Mouse (Mus musculus): Measurements from ENCODE around the gene Msrb3. TPM values are rescaled to one million over a fixed set of nuclear protein-coding genes. Genes with fewer than 3 reads are reported as not detected.

The Msrb3 gene
- total and polyA plus RNA-seq, 3 experiments, result not detected

Other genes with a start within 250 kb of the Msrb3 start
- gene Lemd3, start 80.2 kb upstream of the Msrb3 start, total RNA-seq (2012; rRNA removed), result 8.1 and 8.6 TPM in 2 replicates
- gene Lemd3, start 80.2 kb upstream of the Msrb3 start, total RNA-seq (2014; rRNA removed), result 13.9 and 15.5 TPM in 2 replicates
- gene Lemd3, start 80.2 kb upstream of the Msrb3 start, polyA plus RNA-seq (2012; ENCODE audit: insufficient read length, low read depth), result 9.4 and 10.4 TPM in 2 replicates
- not detected in 2 replicates for gene Wif1, start 134.9 kb upstream of the Msrb3 start, total RNA-seq (2012; rRNA removed)
- not detected in 2 replicates for gene Wif1, start 134.9 kb upstream of the Msrb3 start, total RNA-seq (2014; rRNA removed)
- gene Wif1, start 134.9 kb upstream of the Msrb3 start, polyA plus RNA-seq (2012; ENCODE audit: insufficient read length, low read depth), result not detected in 2 replicates